Mouse (Mus musculus) testis, adult 2 months (tissue): ENCODE measurements around the gene Limk1.

Source experiments
- CTCF ChIP-seq: fragments of 200-500 bp; IDR thresholded peaks from 2 replicates; pipeline ENCODE4 v1.5.1; 2012; ENCODE audit warnings: low read depth, mild to moderate bottlenecking, inconsistent platforms, low read length, moderate library complexity; ENCODE audit not compliant: control insufficient read depth, insufficient read depth, insufficient replicate concordance
- POLR2A ChIP-seq: fragments of 200-500 bp; IDR thresholded peaks from 2 replicates; pipeline ENCODE4 v1.6.1; 2012; ENCODE audit warnings: low read depth, mild to moderate bottlenecking, inconsistent platforms, low read length, moderate library complexity; ENCODE audit not compliant: control insufficient read depth

DNA sequence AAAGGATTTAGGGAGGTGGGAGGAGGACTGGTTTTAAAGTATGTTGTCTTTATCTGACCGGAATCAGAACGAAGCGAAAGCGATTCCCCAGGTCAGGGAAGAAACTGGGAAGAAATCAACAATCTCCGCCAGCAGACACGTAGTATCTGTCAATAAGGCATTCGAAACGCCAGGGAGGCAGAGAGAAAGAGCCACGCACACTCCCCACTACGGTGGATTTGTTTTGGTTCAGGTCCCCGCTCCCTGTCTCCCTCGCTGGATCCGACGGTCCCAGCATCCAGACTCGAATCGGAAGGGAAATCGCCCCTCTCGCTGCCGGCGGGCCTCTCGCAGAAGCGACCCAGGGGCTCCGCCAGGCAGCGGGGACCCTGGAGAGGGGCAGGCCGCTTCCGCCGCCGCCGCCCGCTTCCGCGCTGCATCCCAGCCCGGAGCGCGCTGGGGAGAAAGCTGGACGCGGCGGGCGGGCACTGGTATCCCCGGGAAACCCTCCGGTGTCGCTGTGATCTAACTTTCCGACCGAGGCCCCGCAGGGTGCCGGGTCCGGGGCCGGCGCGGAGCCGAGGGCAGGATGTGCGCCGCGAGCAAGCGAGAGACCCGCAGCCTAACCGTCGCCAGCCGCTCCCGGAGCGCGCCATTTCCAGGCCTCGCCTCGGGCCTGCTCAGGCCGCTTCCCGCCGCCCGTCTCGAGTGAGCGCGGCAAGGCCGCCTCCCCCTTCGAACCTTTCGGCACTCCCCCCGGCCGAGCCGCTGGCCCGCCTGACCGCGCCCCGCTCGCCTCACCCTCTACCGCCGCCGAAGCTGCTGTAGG is 49.7 kb downstream of the Limk1 start:
- TF ChIP-seq CTCF (no peak), POLR2A (no peak)
